Mouse (Mus musculus): ENCODE measurements around the gene Pde2a.
A peak's percentile ranks its signal among the peaks of the same experiment; 100 is the strongest.

Gene Pde2a

GRCm38 (mm10) chr7:101476493-101476892, 55.0 kb downstream of the Pde2a start:
- DNase-seq, result no peak

GRCm38 (mm10) chr7:101477200-101477599, 55.7 kb downstream of the Pde2a start:
- no peak for DNase-seq

GRCm38 (mm10) chr7:101478099-101478498, 56.6 kb downstream of the Pde2a start:
- no peak for DNase-seq

GRCm38 (mm10) chr7:101479841-101480240, 58.4 kb downstream of the Pde2a start:
- DNase-seq, result no peak

- DNase-seq, result no peak
Observed at GRCm38 (mm10) chr7:101480671-101481070, 59.2 kb downstream of the Pde2a start.

- DNase-seq, result no peak
Observed at GRCm38 (mm10) chr7:101481872-101482498, 60.5 kb downstream of the Pde2a start.

GRCm38 (mm10) chr7:101482499-101483081, 61.1 kb downstream of the Pde2a start:
- DNase-seq, result no peak

GRCm38 (mm10) chr7:101483498-101484115, 62.1 kb downstream of the Pde2a start:
- no peak for DNase-seq

- no peak for DNase-seq
Observed at GRCm38 (mm10) chr7:101487102-101487501, 65.6 kb downstream of the Pde2a start.

- DNase-seq, result no peak
Observed at GRCm38 (mm10) chr7:101490952-101491351, 69.5 kb downstream of the Pde2a start.

- DNase-seq, result no peak
Observed at GRCm38 (mm10) chr7:101498385-101498784, 76.9 kb downstream of the Pde2a start.

- DNase-seq, result no peak
Observed at GRCm38 (mm10) chr7:101499251-101499650, 77.8 kb downstream of the Pde2a start.

- no peak for DNase-seq
Observed at GRCm38 (mm10) chr7:101499701-101500100, 78.2 kb downstream of the Pde2a start.

- DNase-seq, result no peak
Observed at GRCm38 (mm10) chr7:101501236-101501635, 79.7 kb downstream of the Pde2a start.

GRCm38 (mm10) chr7:101501675-101502074, 80.2 kb downstream of the Pde2a start:
- DNase-seq, result no peak

GRCm38 (mm10) chr7:101503351-101503750, 81.9 kb downstream of the Pde2a start:
- peak; percentile 88 for DNase-seq

GRCm38 (mm10) chr7:101503803-101504202, 82.3 kb downstream of the Pde2a start:
- no peak for DNase-seq

GRCm38 (mm10) chr7:101504507-101504906, 83.0 kb downstream of the Pde2a start:
- DNase-seq, result peak; percentile 27

- no peak for DNase-seq
Observed at GRCm38 (mm10) chr7:101509212-101509611, 87.7 kb downstream of the Pde2a start.

- no peak for DNase-seq
Observed at GRCm38 (mm10) chr7:101513655-101514054, 92.2 kb downstream of the Pde2a start.

- DNase-seq, result no peak
Observed at GRCm38 (mm10) chr7:101514768-101515167, 93.3 kb downstream of the Pde2a start.

GRCm38 (mm10) chr7:101515295-101515694, 93.8 kb downstream of the Pde2a start:
- no peak for DNase-seq

GRCm38 (mm10) chr7:101516460-101516859, 95.0 kb downstream of the Pde2a start:
- DNase-seq, result no peak

- no peak for DNase-seq
Observed at GRCm38 (mm10) chr7:101521696-101522095, 100.2 kb downstream of the Pde2a start.
